Mouse (Mus musculus) granulocyte monocyte progenitor cell, adult 5-6 weeks (primary cell): ENCODE measurements around the gene Senp7. TPM values are rescaled to one million over a fixed set of nuclear protein-coding genes. Genes with fewer than 3 reads are reported as not detected.
"Not testable (repeated sequence)": the region's sequence is repeated elsewhere in the genome, so short reads cannot be mapped to it uniquely, and the experiment has no call there.

Source experiments
- ATAC-seq: replicated peaks from 2 replicates; pipeline ENCODE4 v1.8.0; 2016; ENCODE audit warnings: mild to moderate bottlenecking, moderate TSS enrichment, inconsistent platforms; ENCODE audit not compliant: poor library complexity, severe bottlenecking
- total RNA-seq, 2 experiments: library from RNA; stranded (forward) in 1 of 2; stranded (reverse) in 1 of 2; fragments of 200-712, 200-1000 nt in 1 of 2; fragments of >200 nt in 1 of 2; fragmentation: Nextera tagmentation in 1 of 2; gene quantifications; 2 replicates each; pipeline ENCODE4 v1.2.3; 2014 to 2017

Senp7 gene
- total RNA-seq (2014; fragmentation: Nextera tagmentation) (26.1 and 41.5 TPM in 2 replicates), total RNA-seq (2017) (19.7 and 27.7 TPM in 2 replicates)

DNA sequence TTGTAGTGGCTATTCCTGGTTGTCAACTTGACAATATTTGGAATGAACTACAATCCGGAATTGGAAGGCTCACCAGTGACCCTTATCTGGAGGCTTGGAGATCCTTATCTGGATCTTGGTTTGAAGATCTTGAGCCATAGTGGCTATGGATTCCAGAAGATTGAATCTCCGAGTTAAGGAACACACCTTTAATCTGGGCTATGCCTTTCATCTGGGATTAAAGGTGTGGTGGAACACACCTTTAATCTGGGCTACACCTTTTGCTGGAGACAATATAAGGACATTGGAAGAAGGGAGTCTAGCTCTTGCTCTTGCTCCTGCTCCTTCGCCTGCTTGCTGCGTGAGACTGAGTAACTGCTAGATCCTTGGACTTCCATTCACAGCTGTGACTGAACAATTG, at the start of gene Senp7:
Senp7 (plus strand) TSS at position 301 of the 400 bp plus-strand sequence.
- ATAC-seq, result not testable (repeated sequence)

DNA sequence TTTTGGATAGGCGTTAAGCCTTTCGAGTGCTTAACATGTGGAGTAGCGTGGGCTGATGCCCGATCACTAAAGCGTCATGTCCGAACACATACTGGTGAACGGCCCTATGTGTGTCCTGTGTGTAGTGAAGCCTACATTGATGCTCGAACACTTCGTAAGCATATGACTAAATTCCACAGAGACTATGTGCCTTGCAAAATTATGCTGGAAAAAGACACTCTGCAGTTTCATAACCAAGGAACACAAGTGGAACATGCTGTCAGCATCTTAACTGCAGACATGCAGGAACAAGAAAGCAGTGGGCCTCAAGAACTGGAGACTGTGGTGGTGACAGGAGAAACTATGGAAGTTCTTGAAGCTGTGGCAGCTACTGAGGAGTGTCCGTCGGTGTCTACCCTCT, 41.3 kb upstream of the Senp7 start:
- no peak for ATAC-seq

DNA sequence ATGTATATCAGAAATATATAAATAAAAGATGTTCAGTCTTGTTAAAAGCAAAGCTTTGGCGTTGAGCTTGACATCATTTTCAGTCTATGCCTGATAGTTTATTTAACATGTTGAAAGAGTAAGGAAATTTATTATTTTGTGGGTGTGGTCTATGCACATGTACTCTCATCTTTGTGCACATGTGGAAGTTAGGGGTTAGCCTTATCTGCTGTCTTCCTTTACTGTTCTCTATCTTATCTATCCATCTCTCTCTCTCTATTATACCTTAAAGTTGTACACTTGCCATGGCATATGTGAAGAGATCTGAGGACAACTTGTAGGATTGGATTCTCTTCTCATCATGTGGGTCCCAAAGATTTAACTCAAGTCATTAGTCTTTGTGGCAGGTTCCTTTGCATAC, 39.3 kb upstream of the Senp7 start:
- no peak for ATAC-seq

DNA sequence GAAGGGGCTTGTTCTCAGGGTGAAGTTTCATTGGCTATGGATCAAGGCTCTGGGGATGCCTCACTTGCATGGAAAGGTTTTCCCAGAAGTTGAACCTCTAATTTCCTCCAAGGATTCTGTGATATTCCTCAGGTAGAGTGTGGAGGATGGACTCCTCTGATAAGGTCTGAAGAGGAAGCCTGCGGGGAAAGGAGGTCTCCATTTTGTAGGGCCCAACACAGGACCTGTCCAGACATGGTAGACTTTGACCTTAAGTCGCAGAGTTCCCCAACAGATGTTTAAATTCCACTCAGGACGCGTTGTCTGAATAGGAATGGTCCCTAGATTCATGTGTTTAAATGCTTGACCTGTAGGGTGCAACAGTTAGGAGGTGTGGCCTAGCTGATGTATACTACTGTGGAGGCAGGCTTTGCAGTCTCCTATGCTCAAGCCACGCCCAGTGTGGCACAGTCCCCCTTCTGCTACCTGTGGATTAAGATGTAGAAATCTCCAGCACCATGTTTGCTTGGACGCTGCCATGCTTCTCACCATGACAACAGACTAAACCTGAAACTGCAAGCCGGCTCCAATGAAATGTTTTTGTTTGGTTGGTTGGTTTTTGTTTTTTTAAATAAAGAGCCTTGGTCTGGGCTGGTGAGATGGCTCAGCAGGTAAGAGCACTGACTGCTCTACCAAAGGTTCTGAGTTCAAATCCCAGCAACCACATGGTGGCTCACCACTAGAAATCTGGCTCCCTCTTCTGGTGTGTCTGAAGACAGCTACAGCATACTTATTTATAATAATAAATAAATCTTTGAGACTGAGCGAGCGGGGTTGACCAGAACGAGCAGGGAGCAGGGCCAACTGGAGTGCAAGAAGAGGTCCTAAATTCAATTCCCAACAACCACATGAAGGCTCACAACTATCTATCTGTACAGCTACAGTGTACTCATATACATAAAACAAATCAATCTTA, 35.1 kb upstream of the Senp7 start:
- ATAC-seq, result peak; percentile 40; the same call in 1 of the 2 replicates

DNA sequence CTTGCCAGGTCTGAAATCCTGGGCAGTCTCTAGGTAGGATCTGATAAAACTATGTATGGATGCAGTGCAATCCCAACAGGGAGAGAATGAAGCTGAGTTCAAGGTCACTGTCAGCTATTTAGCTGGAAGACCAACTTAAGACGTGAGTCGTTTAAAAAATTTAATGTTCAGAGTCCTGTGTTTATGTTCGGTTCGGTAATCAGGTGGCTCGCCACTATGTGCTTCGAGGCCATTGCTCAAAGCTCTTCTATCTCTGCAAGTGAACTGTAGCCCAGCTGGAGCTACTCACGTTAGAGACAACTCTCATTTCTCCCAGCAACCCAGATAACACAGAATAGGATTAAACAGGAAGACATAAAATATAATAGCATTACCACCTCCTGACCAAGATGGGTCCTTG, 34.1 kb upstream of the Senp7 start:
- ATAC-seq, result no peak

DNA sequence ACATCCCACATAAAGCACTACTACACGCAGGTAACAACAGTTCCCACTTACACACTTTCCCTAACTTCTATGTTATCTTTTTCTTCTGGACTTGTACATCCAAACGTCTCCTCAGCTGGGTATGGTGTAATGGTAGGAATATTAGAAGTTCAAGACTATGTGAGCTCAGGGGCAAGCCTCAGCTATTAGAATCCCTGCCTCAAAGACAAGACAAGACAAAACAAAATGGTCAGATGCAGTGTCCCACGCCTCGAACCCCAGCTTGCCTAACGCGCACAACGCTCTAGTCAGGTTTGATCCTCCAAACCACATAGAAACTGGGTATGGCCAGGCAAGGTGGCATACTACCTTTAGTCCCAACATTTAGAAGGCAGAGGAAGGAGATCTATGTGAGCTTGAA, 28.5 kb upstream of the Senp7 start:
- ATAC-seq, result no peak

DNA sequence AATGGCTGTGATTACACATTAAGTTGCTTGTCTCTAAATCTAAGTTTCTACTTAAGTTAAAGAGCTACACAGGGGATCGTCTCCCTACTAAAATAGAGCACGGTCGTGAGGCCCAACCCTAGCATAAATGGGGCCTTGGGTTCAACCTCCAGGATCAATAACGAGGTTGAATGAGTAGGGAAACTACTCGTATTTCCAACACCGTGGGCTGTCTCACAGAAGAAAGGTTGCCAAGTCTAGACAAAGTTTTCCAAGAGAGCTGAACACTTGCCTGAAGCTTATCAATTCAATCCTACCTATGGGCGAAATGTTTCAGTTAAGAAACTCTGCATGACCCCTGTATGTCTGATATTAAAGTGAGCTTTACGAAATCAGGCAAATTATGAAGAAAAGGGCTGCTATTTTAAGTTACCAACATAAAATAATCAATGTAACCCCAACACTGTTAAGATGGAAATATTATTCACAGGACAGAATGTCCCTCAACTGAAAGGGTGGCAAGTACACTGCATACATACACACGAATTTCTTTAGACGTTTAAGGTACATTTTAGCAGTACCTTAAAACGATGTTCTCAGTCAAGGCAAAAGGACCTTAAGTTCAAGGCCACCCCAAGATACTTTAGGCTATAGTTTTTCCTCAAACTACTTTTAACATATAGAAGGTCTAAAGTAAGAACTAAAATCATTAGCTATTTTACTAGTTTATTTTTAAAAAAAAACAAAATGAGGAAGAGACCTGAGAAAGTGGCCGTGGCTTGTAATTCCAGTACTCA, 20.1 kb upstream of the Senp7 start:
- no peak for ATAC-seq

DNA sequence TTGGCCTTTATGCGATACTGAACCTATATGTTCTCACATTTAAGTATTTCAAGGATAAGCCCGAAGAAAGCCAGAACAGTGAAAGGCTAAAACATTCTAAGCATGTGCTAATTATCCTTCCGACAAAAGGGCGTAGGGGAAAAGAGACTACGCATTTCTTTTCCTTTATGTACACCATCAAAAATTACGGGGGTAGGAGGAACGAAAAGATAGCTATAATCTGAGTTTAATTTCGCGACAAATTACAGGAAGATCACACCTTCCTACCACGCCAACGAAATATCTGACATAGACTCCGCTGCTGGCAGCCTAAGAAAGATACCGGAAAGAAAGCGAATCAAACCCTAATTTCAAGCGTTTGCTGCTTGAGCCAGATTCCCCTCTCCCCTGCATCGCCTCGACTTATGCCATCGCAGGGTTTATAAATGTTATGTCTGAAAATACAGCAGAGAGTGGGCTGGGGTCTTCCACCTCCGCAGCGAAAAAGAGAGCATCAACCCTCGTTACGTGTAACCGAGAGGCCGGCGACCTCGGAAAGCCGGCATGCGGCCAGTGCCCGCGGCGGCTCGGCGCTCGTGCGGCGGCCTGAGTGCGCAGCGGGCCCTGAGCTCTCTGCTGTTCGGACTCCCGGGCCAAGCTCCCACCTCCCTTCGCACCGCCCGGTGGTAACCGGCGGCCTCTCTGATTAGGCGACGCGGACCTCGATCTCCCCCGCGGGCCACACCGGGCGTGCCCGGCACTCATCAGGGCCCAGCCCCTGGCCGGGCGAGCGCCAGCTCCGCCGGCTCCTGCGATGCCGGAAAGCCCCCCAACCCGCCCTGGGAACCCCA, 19.2 kb upstream of the Senp7 start:
- ATAC-seq, result peak; percentile 25; the same call in 1 of the 2 replicates

DNA sequence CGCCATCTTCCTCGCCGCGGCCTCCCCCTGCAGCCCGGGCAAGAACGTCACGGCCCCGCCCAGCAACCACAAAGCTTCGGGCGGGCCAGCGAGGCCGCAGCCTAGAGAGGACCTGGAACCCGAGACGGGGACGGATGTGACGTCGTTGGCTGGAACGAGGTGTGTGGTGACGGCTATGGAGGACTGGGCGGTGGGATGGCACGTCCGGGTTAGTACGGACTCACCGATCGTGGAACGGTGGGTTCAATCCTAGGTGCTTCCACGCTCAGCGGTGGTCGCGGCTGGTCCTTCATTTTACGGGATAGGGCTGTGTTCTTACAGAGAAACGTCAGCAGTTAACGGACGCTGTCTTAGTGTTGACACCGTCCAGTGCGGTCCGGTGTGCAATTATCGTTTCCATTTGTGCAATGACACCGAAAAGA, 18.5 kb upstream of the Senp7 start, which contains the start of gene Pcnp:
Pcnp (minus strand) TSS at position 79 of the 422 bp plus-strand sequence.
- ATAC-seq, result peak; percentile 90

DNA sequence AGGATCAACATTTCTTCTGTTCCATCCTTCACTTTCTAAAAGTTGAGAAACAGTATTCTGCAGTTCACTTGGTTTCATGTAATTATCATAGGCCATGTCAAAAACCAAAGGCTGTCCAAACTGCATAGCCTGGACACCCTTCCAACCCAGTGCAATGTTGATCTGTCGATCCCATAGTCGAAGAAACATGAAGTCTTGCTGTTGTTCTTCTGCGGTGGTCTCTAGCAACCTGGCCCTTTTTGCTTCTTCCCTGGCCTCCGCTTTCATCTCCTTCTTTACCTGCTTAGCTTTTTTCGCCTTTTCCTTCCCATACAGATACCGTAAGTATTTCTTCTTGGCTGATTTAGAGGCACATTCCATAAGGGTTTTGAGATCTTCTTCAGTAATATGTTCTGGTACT, 13.6 kb upstream of the Senp7 start:
- no peak for ATAC-seq

DNA sequence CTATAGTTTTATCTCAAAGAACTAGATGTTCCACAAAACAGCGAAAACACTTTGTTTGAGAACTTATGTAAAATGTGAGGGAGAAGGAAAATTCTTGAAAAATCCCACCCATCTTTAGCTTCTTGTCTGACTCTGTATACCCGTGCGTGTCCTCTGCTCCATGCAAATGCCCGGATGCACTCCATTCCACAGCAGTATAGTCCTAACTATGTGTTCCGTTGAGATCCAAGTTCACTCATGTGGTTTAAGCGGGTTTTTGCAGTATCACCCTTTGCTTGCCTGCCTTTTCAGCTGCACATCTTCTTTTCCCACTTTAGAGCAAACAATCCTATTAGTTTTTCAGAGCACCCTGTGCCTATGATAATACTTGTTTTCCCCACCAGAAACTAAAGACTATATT, 11.6 kb upstream of the Senp7 start:
- ATAC-seq, result no peak

DNA sequence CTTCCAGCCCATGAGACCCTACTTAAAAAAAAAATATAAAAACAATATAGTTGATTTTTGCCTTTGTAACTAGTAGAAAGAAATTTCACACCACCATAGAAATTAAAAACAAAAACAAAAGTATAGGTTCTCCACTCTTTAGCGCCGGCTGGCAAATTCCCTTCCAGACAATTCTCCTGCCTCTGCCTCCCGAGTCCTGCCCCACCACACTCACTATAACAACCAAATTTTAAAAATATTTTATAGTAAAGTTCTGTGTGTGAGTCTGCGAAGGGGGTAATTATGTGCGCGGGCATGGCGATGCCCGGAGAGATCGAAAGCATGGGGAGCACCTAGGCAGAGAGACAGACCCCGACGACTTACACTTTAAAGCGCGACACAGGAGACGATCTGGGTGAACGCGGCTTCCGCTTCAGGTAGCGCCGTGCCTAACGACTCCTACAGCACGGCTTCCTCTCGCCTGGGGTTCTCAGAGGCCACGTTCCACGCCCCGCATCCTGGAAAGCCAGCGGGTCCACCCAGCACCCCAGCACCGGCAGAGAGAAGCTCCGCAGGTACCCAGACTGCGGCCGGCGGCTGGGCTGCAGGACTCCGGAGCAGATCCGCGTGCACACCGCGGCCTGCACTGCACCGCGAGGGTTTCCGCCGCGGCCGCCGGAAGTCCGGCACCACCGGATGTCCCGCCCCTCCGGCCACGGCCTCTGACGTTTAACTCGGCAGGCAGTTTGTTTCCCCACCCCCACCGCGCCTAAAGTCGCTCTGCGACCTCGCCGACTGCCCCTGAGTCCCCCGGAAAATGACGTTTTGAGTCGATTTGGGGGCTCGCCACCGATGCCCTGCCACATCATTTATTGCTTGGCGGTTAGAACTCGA, 10.8 kb upstream of the Senp7 start, which contains the start of gene Trmt10c:
Trmt10c (minus strand) TSS at position 682 of the 873 bp plus-strand sequence.
- peak; percentile 97 for ATAC-seq

DNA sequence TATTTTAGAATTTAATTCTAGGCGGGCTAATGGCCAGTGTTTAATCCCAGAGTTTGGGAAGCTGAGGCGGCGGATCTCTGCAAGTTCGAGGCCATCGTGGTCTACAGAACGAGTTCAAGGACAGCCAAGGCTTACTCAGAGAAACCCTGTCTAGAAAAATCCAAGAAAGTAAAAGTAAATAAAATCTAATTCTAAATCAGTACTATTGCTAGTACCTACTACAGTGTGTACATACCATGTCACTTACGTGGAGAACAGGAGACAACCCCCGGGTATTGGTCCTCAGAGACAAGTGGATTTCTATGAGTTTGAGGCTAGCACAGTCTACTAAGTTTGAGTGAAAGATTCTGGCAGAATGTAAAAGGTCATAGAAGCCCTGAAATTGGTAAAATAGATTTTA, 10.0 kb upstream of the Senp7 start:
- no peak for ATAC-seq

DNA sequence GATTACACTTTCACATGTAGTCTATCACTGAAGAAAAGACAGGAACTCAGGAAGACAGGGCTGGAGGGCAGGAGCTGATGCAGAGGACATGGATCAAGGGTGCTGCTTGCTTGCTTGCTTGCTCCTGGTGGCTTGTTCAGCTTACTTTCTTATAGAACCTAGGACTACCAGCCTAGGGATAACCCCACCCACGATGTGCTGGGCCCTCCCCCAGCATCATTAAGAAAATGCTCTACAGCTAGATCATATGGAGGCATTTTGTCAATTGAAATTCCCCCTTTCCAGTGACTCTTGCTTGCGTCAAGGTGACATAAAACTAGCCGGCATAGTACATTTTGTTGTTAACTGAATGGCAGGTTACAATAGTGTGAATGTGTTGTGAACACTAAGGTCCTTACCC, 7.8 kb downstream of the Senp7 start:
- no peak for ATAC-seq

DNA sequence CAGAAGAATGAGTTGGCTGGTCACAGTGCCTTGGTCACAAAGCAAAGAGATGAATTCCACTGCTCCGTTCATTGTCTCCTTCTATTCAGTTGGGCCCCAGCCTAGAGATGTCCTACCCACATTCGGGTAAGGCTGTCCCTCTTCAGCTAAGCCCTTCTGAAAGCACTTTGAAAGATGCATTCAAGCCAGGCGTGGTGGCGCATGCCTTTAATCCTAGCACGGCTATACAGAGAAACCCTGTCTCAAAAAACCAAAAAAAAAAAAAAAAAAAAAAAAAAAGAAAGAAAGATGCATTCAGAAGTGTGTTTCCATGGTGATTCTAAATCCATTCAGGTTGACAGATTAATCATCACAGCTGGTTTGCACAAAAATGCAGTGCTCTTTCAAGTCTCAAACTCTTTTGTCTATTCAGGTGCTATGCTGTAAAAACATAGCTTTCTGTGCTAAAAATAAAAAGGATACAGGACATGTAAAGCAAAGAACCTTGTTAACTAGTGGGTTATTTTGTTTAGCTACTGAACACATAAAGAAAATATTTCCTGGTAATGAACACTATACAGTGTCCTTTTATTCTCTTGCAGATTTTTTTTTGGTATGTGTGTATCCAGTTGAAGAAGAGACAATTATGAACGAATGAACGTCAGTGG, 8.9 kb downstream of the Senp7 start:
- no peak for ATAC-seq

DNA sequence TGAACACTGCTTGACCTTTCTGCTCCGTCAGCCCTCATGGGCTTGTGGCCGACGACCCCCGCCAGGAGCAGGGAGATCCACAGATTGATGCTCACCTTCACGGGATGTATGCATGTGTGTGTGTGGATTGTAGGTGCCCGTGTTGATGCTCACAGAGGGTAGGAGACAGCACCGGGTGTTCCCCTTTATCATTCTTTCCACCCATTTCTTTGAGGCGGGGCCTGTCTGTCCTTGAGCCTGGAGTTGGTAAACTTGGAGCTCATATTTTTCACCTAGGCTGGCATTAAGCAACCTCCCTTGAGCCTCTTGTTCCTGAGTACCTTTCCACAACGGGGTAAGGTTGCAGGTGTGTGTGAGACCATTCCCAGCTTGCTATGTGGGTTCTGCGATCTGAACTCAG, 10.0 kb downstream of the Senp7 start:
- no peak for ATAC-seq

DNA sequence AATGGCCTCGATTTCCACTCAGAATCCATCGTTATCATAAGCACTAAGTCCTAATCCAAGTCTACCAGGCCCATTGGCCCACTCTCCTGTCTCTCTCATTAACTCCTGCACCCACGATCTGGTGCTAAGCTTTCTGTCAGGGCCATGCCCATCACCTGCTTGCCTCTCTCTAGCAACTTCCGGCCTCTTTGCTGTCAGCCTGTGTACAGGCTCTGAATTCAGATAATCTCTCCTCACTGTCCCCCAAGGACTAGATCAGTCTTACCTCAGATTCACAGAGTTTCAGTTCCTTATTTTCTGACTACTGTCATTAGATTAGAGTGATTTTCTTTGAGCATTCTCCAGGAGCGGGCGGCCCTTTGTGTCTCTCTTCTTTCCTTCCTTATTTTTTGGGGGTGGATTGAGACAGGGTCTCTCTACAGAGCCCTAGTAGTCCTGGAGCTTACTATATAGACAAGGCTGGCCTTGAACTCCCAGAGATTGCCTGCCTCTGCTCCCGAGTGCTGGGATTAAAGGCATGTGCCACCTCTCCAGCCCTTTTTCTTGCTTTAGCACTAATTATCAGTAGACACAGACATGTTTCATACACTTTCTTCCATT, 14.0 kb downstream of the Senp7 start:
- ATAC-seq, result peak; percentile 78

DNA sequence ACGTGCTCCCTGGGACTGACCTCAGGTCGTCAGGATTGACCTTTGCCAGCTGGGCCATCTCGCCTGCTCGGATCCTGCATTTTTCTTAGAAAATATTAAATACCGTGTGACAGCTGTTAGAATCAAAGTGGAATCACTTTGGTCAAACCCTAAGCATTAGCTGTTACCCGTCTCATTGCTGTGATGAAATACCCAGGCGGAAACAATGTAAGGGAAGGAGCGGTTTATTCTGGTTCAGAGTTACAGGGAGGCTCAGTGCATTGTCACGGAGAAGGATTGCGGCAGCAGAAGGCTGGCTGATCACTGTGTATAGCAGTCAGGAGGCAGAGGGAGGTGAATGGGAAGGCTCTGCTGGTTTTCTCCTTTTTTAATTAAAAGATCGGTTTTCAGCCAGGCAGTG, 14.8 kb downstream of the Senp7 start:
- ATAC-seq, result peak; percentile 69
